Mouse (Mus musculus): ENCODE measurements around the gene Zbtb34. TPM values are rescaled to one million over a fixed set of nuclear protein-coding genes. Genes with fewer than 3 reads are reported as not detected.

The Zbtb34 gene
- total and polyA plus RNA-seq, 3 experiments = 7.7 to 57.9 (median 12.0) TPM

DNA sequence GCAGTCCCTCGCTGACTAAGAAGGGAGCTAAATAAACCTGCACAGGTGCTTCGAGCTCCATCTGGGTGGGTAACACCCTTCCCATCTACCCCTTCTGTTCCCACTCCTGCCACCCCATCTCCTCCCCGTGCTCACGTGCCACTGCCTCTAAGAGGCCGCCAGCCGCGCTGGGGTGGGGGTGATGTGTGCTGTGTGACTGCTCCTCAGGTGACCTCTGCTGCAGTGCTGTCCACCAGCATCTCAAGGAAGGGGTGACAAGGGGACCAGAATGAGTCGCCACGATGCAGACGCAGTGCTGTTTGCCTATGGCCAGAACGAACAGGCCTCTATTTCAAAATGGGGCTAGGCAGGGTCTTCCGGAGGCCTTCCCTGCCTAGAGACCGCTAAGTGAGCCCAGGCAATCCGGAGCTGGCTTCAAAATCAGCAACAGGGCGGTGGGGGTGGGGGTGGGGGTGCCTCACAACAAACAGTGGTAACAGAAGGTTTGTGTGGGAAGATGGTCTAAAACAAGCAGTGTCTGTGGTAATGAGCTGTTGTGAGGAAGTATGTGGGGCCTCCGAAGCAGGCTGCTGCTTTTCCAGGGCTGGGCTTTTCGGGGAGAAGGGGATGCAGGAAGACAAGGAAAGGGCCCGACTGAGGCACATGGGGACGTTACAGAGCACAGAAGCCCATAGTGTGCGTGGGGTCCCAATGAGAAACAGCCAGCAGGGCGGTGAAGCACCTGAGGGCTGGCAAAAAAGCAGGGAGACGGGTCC is 18.2 kb upstream of the Zbtb34 start:
- ATAC-seq (ENCODE audit: extremely low read depth, insufficient number of reproducible peaks, low FRiP score, poor library complexity, severe bottlenecking) (no peak), DNase-seq (ENCODE audit: low spot score) (no peak)
- TF ChIP-seq TAL1 (conservative IDR thresholded peaks at IDR 0.05; ENCODE audit: low read depth, low read length) (no peak), GATA1 (IDR thresholded peaks at IDR 0.05; ENCODE audit: borderline replicate concordance, low read length) (no peak), CTCF (IDR thresholded peaks at IDR 0.05; ENCODE audit: low read depth, low read length) (no peak), GATA2 (IDR thresholded peaks at IDR 0.05; ENCODE audit: borderline replicate concordance, low read depth, low read length) (no peak), POLR2AphosphoS5 (IDR thresholded peaks at IDR 0.05; ENCODE audit: insufficient replicate concordance, low read depth, low read length) (no peak)
- Histone ChIP-seq H3K36me3 (replicated peaks) (peaks cover 76% of the 10 kb centered on the region), H3K4me1 (ENCODE audit: insufficient read depth, low read depth, low read length) (peaks cover 20% of the 10 kb centered on the region), H3K4me3 (ENCODE audit: low read depth, low read length) (no peak overlapping the region), H3K27me3 (ENCODE audit: insufficient read depth, low read length) (no peaks in the 10 kb centered on the region), H3K9me3 (replicated peaks) (no peaks in the 10 kb centered on the region)

DNA sequence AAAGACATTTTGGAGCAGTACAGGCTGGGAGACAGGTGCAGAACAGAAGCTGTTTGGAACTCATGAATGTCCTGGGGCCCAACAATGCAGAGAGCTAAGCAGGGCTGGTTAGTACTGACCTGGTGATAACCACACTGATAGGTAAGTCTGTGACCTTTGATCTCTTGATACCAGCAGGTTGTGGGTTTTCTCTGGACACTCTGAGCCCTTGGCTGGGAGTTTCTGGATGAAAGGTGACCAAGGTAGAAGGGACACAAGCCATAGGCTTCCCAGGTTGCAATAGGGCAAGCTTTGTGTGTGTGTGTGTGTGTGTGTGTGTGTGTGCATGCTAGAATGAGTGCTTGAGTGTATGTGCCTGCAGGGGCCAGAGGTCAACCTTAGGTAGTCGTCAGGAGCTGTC is 15.7 kb upstream of the Zbtb34 start:
- Histone ChIP-seq H3K4me3 (ENCODE audit: low read depth, low read length) (no peak overlapping the region), H3K36me3 (replicated peaks) (peaks cover 52% of the 10 kb centered on the region), H3K27me3 (ENCODE audit: insufficient read depth, low read length) (no peaks in the 10 kb centered on the region), H3K9me3 (replicated peaks) (no peaks in the 10 kb centered on the region), H3K4me1 (ENCODE audit: insufficient read depth, low read depth, low read length) (peaks cover 6% of the 10 kb centered on the region)
- no peak for DNase-seq (ENCODE audit: low spot score)
- TF ChIP-seq TAL1 (conservative IDR thresholded peaks at IDR 0.05; ENCODE audit: low read depth, low read length) (no peak), POLR2AphosphoS5 (IDR thresholded peaks at IDR 0.05; ENCODE audit: insufficient replicate concordance, low read depth, low read length) (no peak), CTCF (IDR thresholded peaks at IDR 0.05; ENCODE audit: low read depth, low read length) (no peak), GATA1 (IDR thresholded peaks at IDR 0.05; ENCODE audit: borderline replicate concordance, low read length) (no peak), GATA2 (IDR thresholded peaks at IDR 0.05; ENCODE audit: borderline replicate concordance, low read depth, low read length) (no peak)
- no peak for ATAC-seq (ENCODE audit: extremely low read depth, insufficient number of reproducible peaks, low FRiP score, poor library complexity, severe bottlenecking)

DNA sequence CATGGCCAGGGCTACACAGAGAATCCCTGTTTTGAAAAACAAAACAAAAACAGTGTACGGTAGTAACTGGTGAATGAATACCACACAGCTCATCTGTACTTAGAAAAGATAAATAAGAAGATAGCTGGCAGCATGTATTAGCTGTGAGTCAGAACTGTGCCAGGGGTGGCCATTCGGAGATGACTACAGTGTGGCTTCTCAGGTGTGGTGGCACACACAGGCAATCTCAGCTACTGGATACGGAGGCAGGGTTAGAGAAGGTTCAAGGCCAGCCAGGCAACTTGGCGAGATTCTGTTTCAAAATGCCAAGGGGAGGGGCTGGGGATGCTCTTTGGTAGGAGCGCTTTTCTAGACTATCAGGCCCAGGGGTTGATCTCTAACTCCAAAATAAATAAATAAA is 14.6 kb upstream of the Zbtb34 start:
- peaks cover 3% of the 10 kb centered on the region; the same call in 1 of the 2 replicates for H3K27me3 ChIP-seq (ENCODE audit: insufficient read depth, low read length)
- DNase-seq (ENCODE audit: low spot score) = no peak
- no peak for ATAC-seq (ENCODE audit: extremely low read depth, insufficient number of reproducible peaks, low FRiP score, poor library complexity, severe bottlenecking)
- H3K4me3 ChIP-seq (ENCODE audit: low read depth, low read length) = no peak overlapping the region
- TF ChIP-seq GATA1 (IDR thresholded peaks at IDR 0.05; ENCODE audit: borderline replicate concordance, low read length) (no peak), POLR2AphosphoS5 (IDR thresholded peaks at IDR 0.05; ENCODE audit: insufficient replicate concordance, low read depth, low read length) (no peak), TAL1 (conservative IDR thresholded peaks at IDR 0.05; ENCODE audit: low read depth, low read length) (no peak), CTCF (IDR thresholded peaks at IDR 0.05; ENCODE audit: low read depth, low read length) (no peak)
- H3K36me3 ChIP-seq (replicated peaks) = peaks cover 42% of the 10 kb centered on the region
- 0 out of 2 replicates have a peak, but pooled peaks cover under 1% of the 10 kb centered on the region for H3K4me1 ChIP-seq (ENCODE audit: insufficient read depth, low read depth, low read length)
- H3K9me3 ChIP-seq (replicated peaks) = no peaks in the 10 kb centered on the region

DNA sequence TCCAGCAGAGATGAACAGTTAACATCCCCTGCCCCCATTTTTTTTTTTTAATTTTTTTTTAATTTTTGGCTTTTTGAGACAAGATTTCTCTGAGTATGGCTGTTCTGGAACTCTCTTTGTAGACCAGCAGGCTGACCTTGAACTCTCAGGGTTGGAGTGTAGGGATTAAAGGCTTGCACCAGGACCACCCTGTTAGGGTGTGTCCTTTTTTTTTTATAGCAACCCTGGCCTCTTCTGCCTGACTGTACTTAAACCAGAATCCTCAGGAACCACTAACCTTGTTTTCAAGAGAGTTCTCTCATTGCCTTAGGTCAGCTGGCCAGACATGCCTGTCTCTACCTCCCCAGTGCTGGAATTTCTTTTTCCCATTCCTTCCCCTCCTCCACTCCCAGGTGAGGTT is 13.7 kb upstream of the Zbtb34 start:
- Histone ChIP-seq H3K36me3 (replicated peaks) (peaks cover 34% of the 10 kb centered on the region), H3K9me3 (replicated peaks) (no peaks in the 10 kb centered on the region), H3K27me3 (ENCODE audit: insufficient read depth, low read length) (peaks cover 8% of the 10 kb centered on the region), H3K4me3 (ENCODE audit: low read depth, low read length) (no peak overlapping the region), H3K4me1 (ENCODE audit: insufficient read depth, low read depth, low read length) (peaks cover 6% of the 10 kb centered on the region)
- TF ChIP-seq POLR2AphosphoS5 (IDR thresholded peaks at IDR 0.05; ENCODE audit: insufficient replicate concordance, low read depth, low read length) (no peak), CTCF (IDR thresholded peaks at IDR 0.05; ENCODE audit: low read depth, low read length) (no peak), TAL1 (conservative IDR thresholded peaks at IDR 0.05; ENCODE audit: low read depth, low read length) (no peak), GATA1 (IDR thresholded peaks at IDR 0.05; ENCODE audit: borderline replicate concordance, low read length) (no peak), GATA2 (IDR thresholded peaks at IDR 0.05; ENCODE audit: borderline replicate concordance, low read depth, low read length) (no peak)
- DNase-seq (ENCODE audit: low spot score) = no peak
- ATAC-seq (ENCODE audit: extremely low read depth, insufficient number of reproducible peaks, low FRiP score, poor library complexity, severe bottlenecking) = no peak

DNA sequence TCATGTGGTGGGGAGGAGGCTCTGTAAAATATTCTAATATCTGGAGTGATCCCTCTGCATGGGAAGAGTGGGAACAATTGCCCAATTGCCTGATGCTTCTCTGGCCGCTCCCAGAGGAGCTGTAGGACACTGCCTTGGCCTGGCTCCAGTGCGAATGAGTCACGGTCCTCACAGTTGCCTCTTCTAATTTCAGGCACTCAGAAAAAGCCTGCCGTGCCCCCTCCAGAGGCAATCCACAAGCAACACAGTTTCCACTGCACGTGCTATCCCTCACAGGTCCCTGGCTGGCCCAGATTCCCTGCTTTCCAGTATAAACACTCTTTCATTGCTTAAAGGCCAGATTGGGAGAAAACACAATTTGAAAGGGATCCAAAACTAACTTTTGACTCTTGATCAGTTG is 13.2 kb upstream of the Zbtb34 start:
- Histone ChIP-seq H3K36me3 (replicated peaks) (peaks cover 29% of the 10 kb centered on the region), H3K4me3 (ENCODE audit: low read depth, low read length) (no peak overlapping the region), H3K4me1 (ENCODE audit: insufficient read depth, low read depth, low read length) (peaks cover 10% of the 10 kb centered on the region), H3K27me3 (ENCODE audit: insufficient read depth, low read length) (peaks cover 13% of the 10 kb centered on the region), H3K9me3 (replicated peaks) (no peaks in the 10 kb centered on the region)
- no peak for DNase-seq (ENCODE audit: low spot score)
- no peak for ATAC-seq (ENCODE audit: extremely low read depth, insufficient number of reproducible peaks, low FRiP score, poor library complexity, severe bottlenecking)
- TF ChIP-seq TAL1 (conservative IDR thresholded peaks at IDR 0.05; ENCODE audit: low read depth, low read length) (no peak), GATA2 (IDR thresholded peaks at IDR 0.05; ENCODE audit: borderline replicate concordance, low read depth, low read length) (no peak), POLR2AphosphoS5 (IDR thresholded peaks at IDR 0.05; ENCODE audit: insufficient replicate concordance, low read depth, low read length) (no peak)

DNA sequence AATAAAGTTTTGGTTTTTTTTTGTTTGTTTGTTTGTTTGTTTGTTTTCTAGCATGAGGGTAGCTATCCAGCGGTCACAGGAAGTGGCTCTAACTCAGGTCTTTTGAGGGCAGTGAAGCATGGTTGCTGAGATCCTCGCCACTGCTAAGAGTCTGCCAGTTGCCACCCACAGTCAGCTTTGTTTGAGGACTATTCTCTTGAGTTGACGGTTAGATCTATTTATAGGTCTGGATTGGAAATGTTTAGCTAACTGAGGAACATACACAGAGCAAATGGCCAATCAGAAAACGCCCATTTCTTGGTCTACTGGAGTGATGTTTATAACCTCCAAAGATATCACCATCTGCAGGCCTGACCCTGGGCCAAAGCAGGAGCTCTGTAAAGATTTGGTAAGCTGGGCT is 11.6 kb upstream of the Zbtb34 start:
- Histone ChIP-seq H3K27me3 (ENCODE audit: insufficient read depth, low read length) (peaks cover 27% of the 10 kb centered on the region), H3K9me3 (replicated peaks) (no peaks in the 10 kb centered on the region), H3K36me3 (replicated peaks) (peaks cover 13% of the 10 kb centered on the region), H3K4me1 (ENCODE audit: insufficient read depth, low read depth, low read length) (peaks cover 10% of the 10 kb centered on the region), H3K4me3 (ENCODE audit: low read depth, low read length) (no peak overlapping the region)
- ATAC-seq (ENCODE audit: extremely low read depth, insufficient number of reproducible peaks, low FRiP score, poor library complexity, severe bottlenecking) = no peak
- TF ChIP-seq GATA1 (IDR thresholded peaks at IDR 0.05; ENCODE audit: borderline replicate concordance, low read length) (no peak), POLR2AphosphoS5 (IDR thresholded peaks at IDR 0.05; ENCODE audit: insufficient replicate concordance, low read depth, low read length) (no peak), GATA2 (IDR thresholded peaks at IDR 0.05; ENCODE audit: borderline replicate concordance, low read depth, low read length) (no peak), CTCF (IDR thresholded peaks at IDR 0.05; ENCODE audit: low read depth, low read length) (no peak), TAL1 (conservative IDR thresholded peaks at IDR 0.05; ENCODE audit: low read depth, low read length) (no peak)
- no peak for DNase-seq (ENCODE audit: low spot score)

Data from G1E (cell line).